Mouse (Mus musculus) intestine, embryonic 15.5 days (tissue): ENCODE data around the gene Jade1. TPM values are rescaled to one million over a fixed set of nuclear protein-coding genes. Genes with fewer than 3 reads are reported as not detected.

Source experiments
- ATAC-seq: fragments of 200-750 bp; cut with Nextera tagmentation; 2 replicates; pipeline ENCODE4 v1.8.0; 2017; ENCODE audit warnings: moderate TSS enrichment, moderate library complexity
- H3K27ac ChIP-seq: fragments of 300-500 bp; sonication (generic); 2 replicates; pipeline ENCODE4 v1.5.1; 2015; ENCODE audit warnings: mild to moderate bottlenecking, inconsistent platforms
- H3K27me3 ChIP-seq: fragments of 300-500 bp; sonication (generic); replicated peaks from 2 replicates; pipeline ENCODE4 v1.6.1; 2015; ENCODE audit warnings: inconsistent platforms
- H3K36me3 ChIP-seq: fragments of 300-500 bp; sonication (generic); 2 replicates; pipeline ENCODE4 v1.6.1; 2015; ENCODE audit warnings: inconsistent platforms
- H3K4me1 ChIP-seq: fragments of 300-500 bp; sonication (generic); replicated peaks from 2 replicates; pipeline ENCODE4 v1.6.1; 2015; ENCODE audit warnings: inconsistent platforms
- H3K4me2 ChIP-seq: fragments of 300-500 bp; sonication (generic); replicated peaks from 2 replicates; pipeline ENCODE4 v1.6.1; 2015; ENCODE audit warnings: mild to moderate bottlenecking, inconsistent platforms
- H3K4me3 ChIP-seq: fragments of 300-500 bp; sonication (generic); replicated peaks from 2 replicates; pipeline ENCODE4 v1.5.1; 2015; ENCODE audit warnings: inconsistent platforms
- H3K9ac ChIP-seq: fragments of 300-500 bp; sonication (generic); 2 replicates; pipeline ENCODE4 v1.6.1; 2015; ENCODE audit warnings: inconsistent platforms
- H3K9me3 ChIP-seq: fragments of 300-500 bp; sonication (generic); 2 replicates; pipeline ENCODE4 v1.6.1; 2016; ENCODE audit warnings: inconsistent platforms
- WGBS: fragments of 180-500 bp; shearing (Covaris S2); methylation state at CpG from one replicate; pipeline ENCODE4 v1.1.7; 2015; 5-methylcytosine and 5-hydroxymethylcytosine counted together
- polyA plus RNA-seq: library from polyadenylated mRNA; unstranded; fragments of >200 nt; fragmentation: Nextera tagmentation; extraction: Ambion mirVana; gene quantifications from 2 replicates; pipeline ENCODE4 v1.2.1, GENCODE M21; 2015

Jade1 gene
- polyA plus RNA-seq, 1 experiment from 2014 or later: 24.1 TPM

- Histone ChIP-seq H3K9me3 (no peaks in the 10 kb centered on the region), H3K27me3 (no peaks in the 10 kb centered on the region), H3K9ac (no peak overlapping the region), H3K27ac (no peak overlapping the region), H3K36me3 (0 out of 2 replicates have a peak, but pooled peaks cover 13% of the 10 kb centered on the region), H3K4me3 (no peak overlapping the region), H3K4me1 (peaks cover 13% of the 10 kb centered on the region), H3K4me2 (no peak overlapping the region)
- 82% methylated on average over 7 of the region's 7 CpGs for WGBS
- ATAC-seq: no peak
Measured at GRCm38 (mm10) chr3:41592805-41593204, 37.3 kb downstream of the Jade1 start.

- Histone ChIP-seq H3K9ac (no peak overlapping the region), H3K36me3 (0 out of 2 replicates have a peak, but pooled peaks cover 18% of the 10 kb centered on the region)
Measured at GRCm38 (mm10) chr3:41594097-41594879, 38.8 kb downstream of the Jade1 start.

GRCm38 (mm10) chr3:41595010-41595409 lies 39.5 kb downstream of the Jade1 start:
- H3K4me3 ChIP-seq: no peak overlapping the region
- H3K4me2 ChIP-seq: no peak overlapping the region
- no peak overlapping the region for H3K9ac ChIP-seq
- peaks cover 7% of the 10 kb centered on the region; the same call in 1 of the 2 replicates for H3K4me1 ChIP-seq
- no peak overlapping the region for H3K27ac ChIP-seq
- WGBS: 95% methylated on average over 4 of the region's 4 CpGs
- ATAC-seq: no peak
- no peaks in the 10 kb centered on the region for H3K9me3 ChIP-seq
- H3K27me3 ChIP-seq: no peaks in the 10 kb centered on the region
- peaks cover 18% of the 10 kb centered on the region; the same call in 1 of the 2 replicates for H3K36me3 ChIP-seq

More at GRCm38 (mm10) chr3:41594097-41594879, 38.8 kb downstream of the Jade1 start:
- no peaks in the 10 kb centered on the region for H3K27me3 ChIP-seq
- no peaks in the 10 kb centered on the region for H3K9me3 ChIP-seq
- peak; percentile 73 for ATAC-seq
- H3K4me3 ChIP-seq: no peak overlapping the region
- H3K27ac ChIP-seq: peak overlapping the region; percentile 33; the same call in 1 of the 2 replicates
- no peak overlapping the region for H3K4me2 ChIP-seq
- H3K4me1 ChIP-seq: peaks cover 7% of the 10 kb centered on the region; the same call in 1 of the 2 replicates
- 77% methylated on average over 9 of the region's 9 CpGs for WGBS

- WGBS: 85% methylated on average over 8 of the region's 8 CpGs
- H3K27me3 ChIP-seq: no peaks in the 10 kb centered on the region
- no peaks in the 10 kb centered on the region for H3K9me3 ChIP-seq
- no peak overlapping the region for H3K4me3 ChIP-seq
- peaks cover 21% of the 10 kb centered on the region; the same call in 1 of the 2 replicates for H3K36me3 ChIP-seq
- H3K9ac ChIP-seq: no peak overlapping the region
- peaks cover 4% of the 10 kb centered on the region; the same call in 1 of the 2 replicates for H3K4me1 ChIP-seq
- no peak overlapping the region for H3K4me2 ChIP-seq
- ATAC-seq: no peak
- no peak overlapping the region for H3K27ac ChIP-seq
Measured at GRCm38 (mm10) chr3:41597036-41597435, 41.5 kb downstream of the Jade1 start.

GRCm38 (mm10) chr3:41598412-41598811 lies 42.9 kb downstream of the Jade1 start:
- H3K4me1 ChIP-seq: peaks cover 3% of the 10 kb centered on the region; the same call in 1 of the 2 replicates
- H3K27ac ChIP-seq: no peak overlapping the region
- H3K36me3 ChIP-seq: peaks cover 18% of the 10 kb centered on the region; the same call in 1 of the 2 replicates
- 90% methylated on average over 9 of the region's 9 CpGs for WGBS
- no peak for ATAC-seq
- no peak overlapping the region for H3K4me2 ChIP-seq
- H3K9ac ChIP-seq: no peak overlapping the region
- no peaks in the 10 kb centered on the region for H3K27me3 ChIP-seq
- no peaks in the 10 kb centered on the region for H3K9me3 ChIP-seq
- H3K4me3 ChIP-seq: no peak overlapping the region

GRCm38 (mm10) chr3:41599226-41599625 lies 43.7 kb downstream of the Jade1 start:
- H3K9me3 ChIP-seq: no peaks in the 10 kb centered on the region
- peaks cover 15% of the 10 kb centered on the region; the same call in 1 of the 2 replicates for H3K36me3 ChIP-seq
- no peak for ATAC-seq
- 90% methylated on average over 10 of the region's 10 CpGs for WGBS
- no peak overlapping the region for H3K4me3 ChIP-seq
- no peaks in the 10 kb centered on the region for H3K4me1 ChIP-seq
- H3K27ac ChIP-seq: no peak overlapping the region
- H3K4me2 ChIP-seq: no peak overlapping the region
- H3K27me3 ChIP-seq: no peaks in the 10 kb centered on the region
- no peak overlapping the region for H3K9ac ChIP-seq

- H3K4me2 ChIP-seq: no peak overlapping the region
- H3K4me1 ChIP-seq: no peaks in the 10 kb centered on the region
- peaks cover 12% of the 10 kb centered on the region; the same call in 1 of the 2 replicates for H3K36me3 ChIP-seq
- H3K9me3 ChIP-seq: no peaks in the 10 kb centered on the region
- 89% methylated on average over 14 of the region's 14 CpGs for WGBS
- H3K4me3 ChIP-seq: no peak overlapping the region
- peak; percentile 60 for ATAC-seq
- H3K27ac ChIP-seq: no peak overlapping the region
- H3K9ac ChIP-seq: no peak overlapping the region
- no peaks in the 10 kb centered on the region for H3K27me3 ChIP-seq
Measured at GRCm38 (mm10) chr3:41599806-41600589, 44.5 kb downstream of the Jade1 start.

GRCm38 (mm10) chr3:41601226-41602020 lies 45.9 kb downstream of the Jade1 start:
- Histone ChIP-seq H3K4me2 (no peak overlapping the region), H3K9me3 (no peaks in the 10 kb centered on the region), H3K4me1 (no peaks in the 10 kb centered on the region), H3K36me3 (peaks cover 17% of the 10 kb centered on the region; the same call in 1 of the 2 replicates), H3K27me3 (no peaks in the 10 kb centered on the region), H3K4me3 (no peak overlapping the region), H3K27ac (no peak overlapping the region), H3K9ac (no peak overlapping the region)
- 82% methylated on average over 9 of the region's 9 CpGs for WGBS
- no peak for ATAC-seq

- Histone ChIP-seq H3K4me3 (no peak overlapping the region), H3K4me2 (no peak overlapping the region; the same call in 1 of the 2 replicates), H3K27me3 (no peaks in the 10 kb centered on the region), H3K9me3 (no peaks in the 10 kb centered on the region), H3K27ac (no peak overlapping the region), H3K36me3 (peaks cover 17% of the 10 kb centered on the region; the same call in 1 of the 2 replicates), H3K4me1 (no peaks in the 10 kb centered on the region), H3K9ac (no peak overlapping the region)
- 49% methylated on average over 10 of the region's 10 CpGs for WGBS
- ATAC-seq: no peak
Measured at GRCm38 (mm10) chr3:41602933-41603332, 47.4 kb downstream of the Jade1 start.

GRCm38 (mm10) chr3:41603470-41604019 lies 48.0 kb downstream of the Jade1 start:
- Histone ChIP-seq H3K9me3 (no peaks in the 10 kb centered on the region), H3K27ac (no peak overlapping the region), H3K9ac (no peak overlapping the region), H3K4me3 (no peak overlapping the region), H3K27me3 (no peaks in the 10 kb centered on the region), H3K4me1 (no peaks in the 10 kb centered on the region), H3K36me3 (peaks cover 12% of the 10 kb centered on the region; the same call in 1 of the 2 replicates), H3K4me2 (no peak overlapping the region)
- 57% methylated on average over 5 of the region's 5 CpGs for WGBS
- no peak for ATAC-seq

- Histone ChIP-seq H3K4me3 (no peak overlapping the region), H3K27me3 (no peaks in the 10 kb centered on the region), H3K27ac (no peak overlapping the region), H3K9me3 (no peaks in the 10 kb centered on the region), H3K4me1 (no peaks in the 10 kb centered on the region), H3K9ac (no peak overlapping the region), H3K36me3 (peaks cover 12% of the 10 kb centered on the region; the same call in 1 of the 2 replicates), H3K4me2 (no peak overlapping the region)
- no peak for ATAC-seq
- WGBS: 86% methylated on average over 12 of the region's 12 CpGs
Measured at GRCm38 (mm10) chr3:41604629-41605321, 49.2 kb downstream of the Jade1 start.
